Comparison of ENCODE assay signal across 9 mouse cellular contexts in genomic region chr15:80065414-80065813, GRCm38 (mm10). TPM values are rescaled to one million over a fixed set of nuclear protein-coding genes. Genes with fewer than 3 reads are reported as not detected.
DNase-seq lines count a peak whose midpoint lies in the region; ATAC-seq and TF ChIP-seq lines count a peak whose summit lies in the region.
"Had no signal": no experiment of that assay in that cellular context is flagged by ENCODE, and none has a peak within 500 bp of the region (broad histone marks: within the 10 kb centered on the region; RNA-seq: fewer than 3 reads in every experiment).

No protein-coding gene starts in this region.

- no peaks in the 10 kb centered on the region for H3K36me3 ChIP-seq in hindbrain, postnatal 0 days (ENCODE audit: insufficient read depth, low read length)
- no peaks in the 10 kb centered on the region for H3K36me3 ChIP-seq in hindbrain, embryonic 16.5 days (ENCODE audit: control insufficient read depth, insufficient read depth, low read length)
- no peaks in the 10 kb centered on the region for H3K36me3 ChIP-seq in E14TG2a.4 (ENCODE audit: insufficient read depth, low read length)
- H3K36me3 ChIP-seq: stomach, embryonic 15.5 days had no signal

- 20% methylated on average over 13 of the region's 13 CpGs for WGBS in hindbrain, postnatal 0 days
- WGBS in hindbrain, embryonic 16.5 days = 26% methylated on average over 13 of the region's 13 CpGs

- no peak overlapping the region for H3K9ac ChIP-seq in hindbrain, postnatal 0 days (replicated peaks; ENCODE audit: low read length)
- H3K9ac ChIP-seq in hindbrain, embryonic 16.5 days (ENCODE audit: low read depth, low read length) = no peak overlapping the region
- H3K9ac ChIP-seq: stomach, embryonic 15.5 days had no signal

- no peak overlapping the region for H3K27ac ChIP-seq in hindbrain, postnatal 0 days
- H3K27ac ChIP-seq in hindbrain, embryonic 16.5 days (ENCODE audit: low read depth, low read length) = no peak overlapping the region
- H3K27ac ChIP-seq in bone marrow macrophage, adult 2 months (ENCODE audit: insufficient read depth, low read depth, low read length) = no peak overlapping the region
- H3K27ac ChIP-seq: stomach, embryonic 15.5 days had no signal

- H3K4me2 ChIP-seq in hindbrain, postnatal 0 days (ENCODE audit: low read depth, low read length) = no peak overlapping the region
- no peak overlapping the region for H3K4me2 ChIP-seq in hindbrain, embryonic 16.5 days (ENCODE audit: low read length)
- H3K4me2 ChIP-seq: stomach, embryonic 15.5 days had no signal

- DNase-seq in hindbrain, postnatal 0 days (ENCODE audit: low spot score) = peak; percentile 31
- DNase-seq in lung, postnatal 10 days = peak; percentile 60
- no peak for DNase-seq in left cerebral cortex, adult 11 months (ENCODE audit: low spot score)
- DNase-seq in ovary, adult 18-20 months (ENCODE audit: low spot score) = no peak

- H3K4me3 ChIP-seq in hindbrain, postnatal 0 days (ENCODE audit: low read length) = no peak overlapping the region
- no peak overlapping the region for H3K4me3 ChIP-seq in hindbrain, embryonic 16.5 days (ENCODE audit: low read length)
- peak overlapping the region; percentile 13; the same call in 1 of the 2 replicates for H3K4me3 ChIP-seq in E14TG2a.4 (replicated peaks; ENCODE audit: low read length)
- H3K4me3 ChIP-seq in bone marrow macrophage, adult 2 months (ENCODE audit: insufficient read depth, low read length) = no peak overlapping the region
- H3K4me3 ChIP-seq: stomach, embryonic 15.5 days had no signal

- no peaks in the 10 kb centered on the region for H3K4me1 ChIP-seq in hindbrain, postnatal 0 days (ENCODE audit: insufficient read depth, low read length)
- no peaks in the 10 kb centered on the region for H3K4me1 ChIP-seq in hindbrain, embryonic 16.5 days (ENCODE audit: control insufficient read depth, insufficient read depth, low read depth, low read length)
- H3K4me1 ChIP-seq in E14TG2a.4 (replicated peaks; ENCODE audit: low read depth, low read length) = peaks cover 60% of the 10 kb centered on the region
- H3K4me1 ChIP-seq in bone marrow macrophage, adult 2 months (ENCODE audit: control insufficient read depth, insufficient read depth, low read length) = peaks cover 8% of the 10 kb centered on the region

- ATAC-seq in hindbrain, postnatal 0 days = no peak
- no peak for ATAC-seq in hindbrain, embryonic 16.5 days
- no peak for ATAC-seq in megakaryocyte-erythroid progenitor cell, adult 5-6 weeks (replicated peaks; ENCODE audit: low FRiP score, low TSS enrichment, poor library complexity, severe bottlenecking)

- TF ChIP-seq CTCF in hindbrain, postnatal 0 days (IDR thresholded peaks at IDR 0.05; ENCODE audit: low read depth) = peak; percentile 56
- TF ChIP-seq CTCF in E14TG2a.4 (conservative IDR thresholded peaks at IDR 0.05; ENCODE audit: low read length) = peak; percentile 63
- peak; percentile 58 for TF ChIP-seq CTCF in bone marrow macrophage, adult 2 months (IDR thresholded peaks at IDR 0.05; ENCODE audit: low read depth, low read length)

- no peak for TF ChIP-seq POLR2A in bone marrow macrophage, adult 2 months (IDR thresholded peaks at IDR 0.05; ENCODE audit: borderline replicate concordance, low read depth, low read length)

- no peaks in the 10 kb centered on the region for H3K9me3 ChIP-seq in hindbrain, postnatal 0 days (ENCODE audit: low read length)
- no peaks in the 10 kb centered on the region for H3K9me3 ChIP-seq in hindbrain, embryonic 16.5 days (ENCODE audit: control insufficient read depth, low read length)
- no peaks in the 10 kb centered on the region for H3K9me3 ChIP-seq in E14TG2a.4 (ENCODE audit: low read length)
- H3K9me3 ChIP-seq: stomach, embryonic 15.5 days had no signal

- H3K27me3 ChIP-seq in hindbrain, postnatal 0 days (ENCODE audit: insufficient read depth, low read length) = no peaks in the 10 kb centered on the region
- no peaks in the 10 kb centered on the region for H3K27me3 ChIP-seq in hindbrain, embryonic 16.5 days (replicated peaks; ENCODE audit: control insufficient read depth, insufficient read depth, low read length)
- H3K27me3 ChIP-seq in E14TG2a.4 (ENCODE audit: insufficient read depth, low read length) = peaks cover 18% of the 10 kb centered on the region

RNA-seq across cellular contexts. Expression of gene Syngr1, which starts 25.7 kb away (rescaled TPM):
- total RNA-seq in hindbrain, postnatal 0 days (2014; rRNA removed) = 155 and 157 TPM in 2 replicates
- 73.4 and 78.6 TPM in 2 replicates for polyA plus RNA-seq in hindbrain, postnatal 0 days (2015; fragmentation: Nextera tagmentation; extraction: Ambion mirVana)
- polyA plus RNA-seq in hindbrain, embryonic 16.5 days (2015; fragmentation: Nextera tagmentation; extraction: Ambion mirVana) = 78.6 and 80.3 TPM in 2 replicates
- 95.0 and 111 TPM in 2 replicates for polyA plus RNA-seq in bone marrow macrophage, adult 2 months (2012; ENCODE audit: insufficient read depth, insufficient read length, missing spikeins)
- total RNA-seq in megakaryocyte-erythroid progenitor cell, adult 5-6 weeks (2014; fragmentation: Nextera tagmentation) = 12.7 and 18.1 TPM in 2 replicates
- 5.9 and 7.0 TPM in 2 replicates for total RNA-seq in megakaryocyte-erythroid progenitor cell, adult 5-6 weeks (2017)

RNA-seq across cellular contexts. Expression of gene Rpl3, which starts 26.3 kb away (rescaled TPM):
- total RNA-seq in hindbrain, postnatal 0 days (2014; rRNA removed) = 599 and 600 TPM in 2 replicates
- polyA plus RNA-seq in hindbrain, postnatal 0 days (2015; fragmentation: Nextera tagmentation; extraction: Ambion mirVana) = 527 and 544 TPM in 2 replicates
- polyA plus RNA-seq in hindbrain, embryonic 16.5 days (2015; fragmentation: Nextera tagmentation; extraction: Ambion mirVana) = 523 and 556 TPM in 2 replicates
- 928 and 957 TPM in 2 replicates for polyA plus RNA-seq in bone marrow macrophage, adult 2 months (2012; ENCODE audit: insufficient read depth, insufficient read length, missing spikeins)
- total RNA-seq in megakaryocyte-erythroid progenitor cell, adult 5-6 weeks (2014; fragmentation: Nextera tagmentation) = 2,690 and 2,775 TPM in 2 replicates
- total RNA-seq in megakaryocyte-erythroid progenitor cell, adult 5-6 weeks (2017) = 3,160 and 3,275 TPM in 2 replicates

RNA-seq across cellular contexts. Expression of gene Pdgfb, which starts 50.6 kb away (rescaled TPM):
- total RNA-seq in hindbrain, postnatal 0 days (2014; rRNA removed) = 31.0 and 33.4 TPM in 2 replicates
- 8.3 and 9.5 TPM in 2 replicates for polyA plus RNA-seq in hindbrain, postnatal 0 days (2015; fragmentation: Nextera tagmentation; extraction: Ambion mirVana)
- polyA plus RNA-seq in hindbrain, embryonic 16.5 days (2015; fragmentation: Nextera tagmentation; extraction: Ambion mirVana) = 6.7 and 8.0 TPM in 2 replicates
- 47.3 and 52.2 TPM in 2 replicates for polyA plus RNA-seq in bone marrow macrophage, adult 2 months (2012; ENCODE audit: insufficient read depth, insufficient read length, missing spikeins)
- total RNA-seq in megakaryocyte-erythroid progenitor cell, adult 5-6 weeks (2014; fragmentation: Nextera tagmentation) = 0.39 and 0.99 TPM in 2 replicates
- total RNA-seq in megakaryocyte-erythroid progenitor cell, adult 5-6 weeks (2017) = 0.11 TPM in 1 of 2 replicates, not detected in the other

Comparison
In these comparisons a context has a peak if more than half of its experiments do, and no peak if none do; other contexts are left out.
1. DNase-seq: peak in hindbrain, postnatal 0 days (single experiment) and lung, postnatal 10 days (single experiment); none in left cerebral cortex, adult 11 months (single experiment) and ovary, adult 18-20 months (single experiment).
2. Peak in every context shown above with its lines, with median percentiles within 50 percentile points of each other: CTCF ChIP-seq.